Comparison of ENCODE assay signal across 8 mouse cellular contexts in the genomic region with DNA sequence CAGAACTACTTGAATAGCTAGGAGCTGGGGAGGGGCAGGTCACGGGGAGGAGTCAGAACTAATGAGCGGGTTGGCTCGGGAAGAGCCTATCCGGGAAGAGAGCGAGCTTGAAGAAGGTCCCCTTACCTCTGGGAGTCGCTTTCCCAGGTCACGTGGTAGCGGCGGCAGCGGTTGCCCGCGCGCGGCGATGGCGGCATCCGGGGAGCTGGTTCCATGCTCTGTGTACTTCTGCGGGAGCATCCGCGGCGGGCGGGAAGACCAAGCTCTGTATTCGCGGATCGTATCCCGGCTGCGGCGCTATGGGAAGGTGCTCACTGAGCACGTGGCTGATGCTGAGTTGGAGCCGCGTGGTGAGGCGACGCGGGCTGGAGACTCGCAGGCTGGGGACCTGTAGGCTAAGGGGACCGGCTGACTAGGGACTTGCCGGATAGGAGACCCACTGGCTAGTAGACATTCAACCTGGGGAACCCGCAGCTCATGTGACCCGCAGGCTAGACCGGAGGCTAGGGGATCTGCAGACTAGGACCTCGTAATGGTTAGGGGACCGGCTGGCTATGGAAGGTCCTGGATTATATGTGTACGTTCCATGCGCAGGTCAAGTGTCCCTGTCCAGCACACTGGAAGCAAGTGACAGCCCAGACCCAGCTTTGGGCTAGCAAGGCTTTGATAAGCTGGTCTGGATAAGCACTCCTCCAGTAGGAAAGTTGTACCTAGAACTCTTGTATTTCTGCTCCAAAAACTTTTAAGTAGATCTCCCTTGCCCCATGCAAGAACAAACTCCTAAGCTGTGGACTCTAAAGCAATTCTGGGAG. TPM values are rescaled to one million over a fixed set of nuclear protein-coding genes. Genes with fewer than 3 reads are reported as not detected.
DNase-seq lines count a peak whose midpoint lies in the region; ATAC-seq lines count a peak whose summit lies in the region.

TSS of gene Dnph1 (plus strand) at position 89 of the 812 bp plus-strand sequence.

- DNase-seq in adrenal gland, adult 2 months: peak; percentile 91
- DNase-seq in embryo, embryonic 10.5 days (ENCODE audit: low spot score): peak; percentile 94
- DNase-seq in gastrocnemius, postnatal 10 days: peak; percentile 63
- DNase-seq in induced T-regulatory cell, adult 2 months (ENCODE audit: low read depth): peak; percentile 65
- peak; percentile 49 to 81 for DNase-seq in left cerebral cortex, adult 8-10 months (ENCODE audit: low spot score in 2 of 2)
- peak; percentile 91 to 93 for DNase-seq in right cerebral cortex, postnatal 10 days (ENCODE audit: low spot score in 2 of 2)
- peak; percentile 62 to 68 for DNase-seq in urinary bladder, postnatal 4 days (ENCODE audit: low spot score in 2 of 2)

- peak; percentile 79 for ATAC-seq in megakaryocyte, adult 5-6 weeks (ENCODE audit: poor library complexity, severe bottlenecking)

RNA-seq across cellular contexts. Expression of gene Dnph1, which starts in this region (rescaled TPM):
- total RNA-seq in adrenal gland, adult 2 months (2021): 1 to 10 TPM; 3.7 to 6.1 TPM
- 3.6 and 3.7 TPM in 2 replicates for polyA plus RNA-seq in adrenal gland, adult 2 months (2012; rRNA removed)
- 1 to 10 TPM; 4.9 to 5.2 TPM for total RNA-seq in gastrocnemius, postnatal 10 days (2021)
- total RNA-seq in left cerebral cortex, adult 8-10 months (2022): 1 to 10 TPM; 3.0 to 5.4 (median 4.8) TPM
- total RNA-seq in megakaryocyte, adult 5-6 weeks (2015): 10.1 and 10.4 TPM in 2 replicates
- 4.3 and 5.9 TPM in 2 replicates for total RNA-seq in megakaryocyte, adult 5-6 weeks (2017)

Comparison
In these comparisons a context has a peak if more than half of its experiments do, and no peak if none do; other contexts are left out.
1. Peak in every context shown above with its lines: DNase-seq and ATAC-seq.